Mouse (Mus musculus) liver, adult 2 months (tissue): ENCODE measurements around the gene Ntf3.

Source experiments
- CTCF ChIP-seq: fragments of 200-500 bp; IDR thresholded peaks from 2 replicates; pipeline ENCODE4 v1.5.1; 2011; ENCODE audit warnings: low read depth, low read length, control low read depth
- POLR2A ChIP-seq: fragments of 200-500 bp; IDR thresholded peaks from 2 replicates; pipeline ENCODE4 v1.6.1; 2011; ENCODE audit warnings: low read length, control low read depth; ENCODE audit not compliant: insufficient read depth; ENCODE audit errors: extremely low read depth

GRCm38 (mm10) chr6:126199916-126200315, 33.2 kb upstream of the Ntf3 start:
- no peak for TF ChIP-seq POLR2A
- no peak for TF ChIP-seq CTCF
